ENCODE assay signal across 20 mouse cellular contexts in genomic region chr11:102373646-102374045, GRCm38 (mm10). TPM values are rescaled to one million over a fixed set of nuclear protein-coding genes. Genes with fewer than 3 reads are reported as not detected.
DNase-seq lines count a peak whose midpoint lies in the region; ATAC-seq and TF ChIP-seq lines count a peak whose summit lies in the region.
"Had no signal": no experiment of that assay in that cellular context is flagged by ENCODE, and none has a peak within 500 bp of the region (broad histone marks: within the 10 kb centered on the region; RNA-seq: fewer than 3 reads in every experiment).

No protein-coding gene starts in this region.

- TF ChIP-seq EP300 in liver, embryonic 14.5 days (IDR thresholded peaks at IDR 0.05; ENCODE audit: low read depth), result no peak

- H3K9ac ChIP-seq in forebrain, embryonic 13.5 days, result no peak overlapping the region
- no peak overlapping the region for H3K9ac ChIP-seq in lung, embryonic 14.5 days
- H3K9ac ChIP-seq in liver, embryonic 14.5 days (replicated peaks), result peak overlapping the region; percentile 99
- H3K9ac ChIP-seq: intestine, embryonic 15.5 days; stomach, embryonic 15.5 days had no signal

- H3K36me3 ChIP-seq in forebrain, embryonic 10.5 days (replicated peaks), result no peaks in the 10 kb centered on the region
- no peaks in the 10 kb centered on the region for H3K36me3 ChIP-seq in forebrain, embryonic 13.5 days (ENCODE audit: poor library complexity, severe bottlenecking)
- no peaks in the 10 kb centered on the region for H3K36me3 ChIP-seq in lung, embryonic 14.5 days (ENCODE audit: insufficient read depth)
- no peaks in the 10 kb centered on the region for H3K36me3 ChIP-seq in embryonic facial prominence, embryonic 10.5 days (replicated peaks)
- no peaks in the 10 kb centered on the region for H3K36me3 ChIP-seq in liver, embryonic 14.5 days (replicated peaks; ENCODE audit: control insufficient read depth, insufficient read depth, low read depth)
- H3K36me3 ChIP-seq: intestine, embryonic 15.5 days; stomach, embryonic 15.5 days had no signal

- no peak overlapping the region for H3K4me2 ChIP-seq in forebrain, embryonic 13.5 days
- no peak overlapping the region for H3K4me2 ChIP-seq in lung, embryonic 14.5 days
- H3K4me2 ChIP-seq in liver, embryonic 14.5 days (ENCODE audit: low read depth), result peak overlapping the region; percentile 96
- H3K4me2 ChIP-seq: intestine, embryonic 15.5 days; stomach, embryonic 15.5 days had no signal

- H3K27ac ChIP-seq in forebrain, embryonic 10.5 days, result peak overlapping the region; percentile 67
- no peak overlapping the region for H3K27ac ChIP-seq in forebrain, embryonic 13.5 days
- 0 out of 2 replicates have a peak overlapping the region, but pooled peaks have one; percentile 30 for H3K27ac ChIP-seq in lung, embryonic 14.5 days (ENCODE audit: low read depth)
- H3K27ac ChIP-seq in embryonic facial prominence, embryonic 10.5 days (replicated peaks), result peak overlapping the region; percentile 44; the same call in 1 of the 2 replicates
- H3K27ac ChIP-seq in liver, embryonic 14.5 days, result peak overlapping the region; percentile 100
- H3K27ac ChIP-seq: heart, adult 2 months; intestine, embryonic 15.5 days; stomach, embryonic 15.5 days had no signal

- ATAC-seq in forebrain, embryonic 13.5 days, result no peak
- no peak for ATAC-seq in lung, embryonic 14.5 days (ENCODE audit: insufficient read depth)
- no peak for ATAC-seq in liver, embryonic 14.5 days (ENCODE audit: insufficient read depth)
- ATAC-seq: activated CD4-positive, CD25-positive, alpha-beta regulatory T cell, adult 4 months; intestine, embryonic 15.5 days had no signal

- H3K4me1 ChIP-seq in forebrain, embryonic 10.5 days, result peaks cover 25% of the 10 kb centered on the region
- peaks cover 18% of the 10 kb centered on the region for H3K4me1 ChIP-seq in forebrain, embryonic 13.5 days
- H3K4me1 ChIP-seq in lung, embryonic 14.5 days (ENCODE audit: insufficient read depth), result peaks cover 10% of the 10 kb centered on the region; the same call in 1 of the 2 replicates
- peaks cover 19% of the 10 kb centered on the region for H3K4me1 ChIP-seq in embryonic facial prominence, embryonic 10.5 days
- peaks cover 70 to 79% of the 10 kb centered on the region in 2 experiments for H3K4me1 ChIP-seq in liver, embryonic 14.5 days (replicated peaks; ENCODE audit: control insufficient read depth in 2 of 2, insufficient read depth in 2 of 2, low read length in 1 of 2)

- H3K4me3 ChIP-seq in forebrain, embryonic 10.5 days, result peak overlapping the region; percentile 18; the same call in 1 of the 2 replicates
- H3K4me3 ChIP-seq in forebrain, embryonic 13.5 days, result no peak overlapping the region
- no peak overlapping the region for H3K4me3 ChIP-seq in lung, embryonic 14.5 days (ENCODE audit: low read depth, low read length)
- H3K4me3 ChIP-seq in embryonic facial prominence, embryonic 10.5 days, result no peak overlapping the region
- H3K4me3 ChIP-seq in liver, embryonic 14.5 days (ENCODE audit: insufficient read depth in 1 of 2, low read depth in 2 of 2, low read length in 2 of 2), result peak overlapping the region; percentile 46 to 50
- H3K4me3 ChIP-seq: heart, adult 2 months; intestine, embryonic 15.5 days; stomach, embryonic 15.5 days had no signal

- H3K9me3 ChIP-seq in forebrain, embryonic 10.5 days, result peaks cover under 1% of the 10 kb centered on the region; the same call in 1 of the 2 replicates
- H3K9me3 ChIP-seq in forebrain, embryonic 13.5 days (replicated peaks), result 0 out of 2 replicates have a peak, but pooled peaks cover 1% of the 10 kb centered on the region
- H3K9me3 ChIP-seq in lung, embryonic 14.5 days (ENCODE audit: low read depth, low read length), result no peaks in the 10 kb centered on the region
- H3K9me3 ChIP-seq in embryonic facial prominence, embryonic 10.5 days, result peaks cover 1% of the 10 kb centered on the region; the same call in 1 of the 2 replicates
- no peaks in the 10 kb centered on the region; the same call in 1 of the 2 replicates for H3K9me3 ChIP-seq in liver, embryonic 14.5 days (ENCODE audit: control insufficient read depth, low read length)
- H3K9me3 ChIP-seq: stomach, embryonic 15.5 days had no signal

- H3K27me3 ChIP-seq in forebrain, embryonic 10.5 days (ENCODE audit: poor library complexity, severe bottlenecking), result peaks cover 45% of the 10 kb centered on the region
- H3K27me3 ChIP-seq in forebrain, embryonic 13.5 days, result no peaks in the 10 kb centered on the region
- H3K27me3 ChIP-seq in lung, embryonic 14.5 days (ENCODE audit: insufficient read depth, low read length), result no peaks in the 10 kb centered on the region
- peaks cover 48% of the 10 kb centered on the region for H3K27me3 ChIP-seq in embryonic facial prominence, embryonic 10.5 days (replicated peaks; ENCODE audit: low read depth, poor library complexity, severe bottlenecking)
- H3K27me3 ChIP-seq in liver, embryonic 14.5 days (ENCODE audit: control insufficient read depth, insufficient read depth, low read length), result no peaks in the 10 kb centered on the region; the same call in 1 of the 2 replicates
- H3K27me3 ChIP-seq: stomach, embryonic 15.5 days had no signal

- 29% methylated on average over 2 of the region's 2 CpGs for WGBS in forebrain, embryonic 10.5 days
- 44% methylated on average over 2 of the region's 2 CpGs for WGBS in forebrain, embryonic 13.5 days
- WGBS in lung, embryonic 14.5 days, result 39% methylated on average over 2 of the region's 2 CpGs
- WGBS in embryonic facial prominence, embryonic 10.5 days, result 27% methylated on average over 2 of the region's 2 CpGs
- 42% methylated on average over 2 of the region's 2 CpGs for WGBS in liver, embryonic 14.5 days (ENCODE audit: insufficient replicate concordance)

- TF ChIP-seq CTCF in lung, embryonic 14.5 days (IDR thresholded peaks at IDR 0.05; ENCODE audit: low read depth), result no peak
- no peak for TF ChIP-seq CTCF in liver, embryonic 14.5 days (IDR thresholded peaks at IDR 0.05; ENCODE audit: low read depth)

- DNase-seq in forebrain, embryonic 10.5 days (ENCODE audit: extremely low spot score, low spot score), result no peak
- DNase-seq in lung, embryonic 14.5 days, result no peak
- DNase-seq in lung, postnatal 14 days, result no peak
- no peak for DNase-seq in embryonic facial prominence, embryonic 10.5 days (ENCODE audit: low spot score)
- DNase-seq in liver, embryonic 14.5 days (ENCODE audit: low read depth in 3 of 3, low spot score in 3 of 3), result no peak
- no peak for DNase-seq in ovary, postnatal 10 days (ENCODE audit: low spot score)
- DNase-seq in cerebellum, postnatal 36 days, result no peak
- DNase-seq: adrenal gland, postnatal 25 days; cerebellum, adult 9-10 months; embryo, embryonic 11 days; gastrocnemius, postnatal 10 days; heart, adult 2 months; kidney, postnatal 4 days; lung, postnatal 36 days; thymus, adult 2 months had no signal

RNA-seq across cellular contexts. Expression of gene Slc4a1, which starts 7.6 kb away (rescaled TPM):
- polyA plus RNA-seq in forebrain, embryonic 10.5 days (2016; fragmentation: Nextera tagmentation; extraction: Ambion mirVana), result 37.4 and 52.1 TPM in 2 replicates
- polyA plus RNA-seq in forebrain, embryonic 13.5 days (2015; fragmentation: Nextera tagmentation; extraction: Ambion mirVana), result 2.6 and 6.5 TPM in 2 replicates
- 6.0 and 6.9 TPM in 2 replicates for polyA plus RNA-seq in lung, embryonic 14.5 days (2014; fragmentation: Nextera tagmentation; extraction: Ambion mirVana)
- 29.7 and 33.8 TPM in 2 replicates for polyA plus RNA-seq in embryonic facial prominence, embryonic 10.5 days (2016; fragmentation: Nextera tagmentation; extraction: Ambion mirVana)
- 570 and 632 TPM in 2 replicates for polyA plus RNA-seq in liver, embryonic 14.5 days (2012; rRNA removed)
- 606 and 703 TPM in 2 replicates for polyA plus RNA-seq in liver, embryonic 14.5 days (2014; fragmentation: Nextera tagmentation; extraction: Ambion mirVana)
- polyA plus RNA-seq: urinary bladder, adult 2 months had no signal

RNA-seq across cellular contexts. Expression of gene Rundc3a, which starts 19.6 kb away (rescaled TPM):
- polyA plus RNA-seq in forebrain, embryonic 10.5 days (2016; fragmentation: Nextera tagmentation; extraction: Ambion mirVana), result 10.5 and 13.5 TPM in 2 replicates
- polyA plus RNA-seq in forebrain, embryonic 13.5 days (2015; fragmentation: Nextera tagmentation; extraction: Ambion mirVana), result 93.9 and 94.8 TPM in 2 replicates
- 1.1 and 1.3 TPM in 2 replicates for polyA plus RNA-seq in lung, embryonic 14.5 days (2014; fragmentation: Nextera tagmentation; extraction: Ambion mirVana)
- 10.0 and 11.9 TPM in 2 replicates for polyA plus RNA-seq in embryonic facial prominence, embryonic 10.5 days (2016; fragmentation: Nextera tagmentation; extraction: Ambion mirVana)
- polyA plus RNA-seq in liver, embryonic 14.5 days (2012; rRNA removed), result 1.4 and 1.9 TPM in 2 replicates
- polyA plus RNA-seq in liver, embryonic 14.5 days (2014; fragmentation: Nextera tagmentation; extraction: Ambion mirVana), result 1.0 and 1.2 TPM in 2 replicates

RNA-seq across cellular contexts. Expression of gene Slc25a39, which starts 34.1 kb away (rescaled TPM):
- 255 and 262 TPM in 2 replicates for polyA plus RNA-seq in forebrain, embryonic 10.5 days (2016; fragmentation: Nextera tagmentation; extraction: Ambion mirVana)
- 157 and 159 TPM in 2 replicates for polyA plus RNA-seq in forebrain, embryonic 13.5 days (2015; fragmentation: Nextera tagmentation; extraction: Ambion mirVana)
- 223 and 244 TPM in 2 replicates for polyA plus RNA-seq in lung, embryonic 14.5 days (2014; fragmentation: Nextera tagmentation; extraction: Ambion mirVana)
- 229 and 241 TPM in 2 replicates for polyA plus RNA-seq in embryonic facial prominence, embryonic 10.5 days (2016; fragmentation: Nextera tagmentation; extraction: Ambion mirVana)
- 167 and 187 TPM in 2 replicates for polyA plus RNA-seq in liver, embryonic 14.5 days (2012; rRNA removed)
- polyA plus RNA-seq in liver, embryonic 14.5 days (2014; fragmentation: Nextera tagmentation; extraction: Ambion mirVana), result 339 and 363 TPM in 2 replicates

RNA-seq across cellular contexts. Expression of gene Ubtf, which starts 54.1 kb away (rescaled TPM):
- polyA plus RNA-seq in forebrain, embryonic 10.5 days (2016; fragmentation: Nextera tagmentation; extraction: Ambion mirVana), result 95.5 and 98.7 TPM in 2 replicates
- 96.1 and 98.8 TPM in 2 replicates for polyA plus RNA-seq in forebrain, embryonic 13.5 days (2015; fragmentation: Nextera tagmentation; extraction: Ambion mirVana)
- 86.0 and 93.8 TPM in 2 replicates for polyA plus RNA-seq in lung, embryonic 14.5 days (2014; fragmentation: Nextera tagmentation; extraction: Ambion mirVana)
- polyA plus RNA-seq in embryonic facial prominence, embryonic 10.5 days (2016; fragmentation: Nextera tagmentation; extraction: Ambion mirVana), result 94.2 and 96.3 TPM in 2 replicates
- 19.9 and 34.7 TPM in 2 replicates for polyA plus RNA-seq in liver, embryonic 14.5 days (2012; rRNA removed)
- polyA plus RNA-seq in liver, embryonic 14.5 days (2014; fragmentation: Nextera tagmentation; extraction: Ambion mirVana), result 42.5 and 48.8 TPM in 2 replicates

RNA-seq across cellular contexts. Expression of gene Grn, which starts 56.5 kb away (rescaled TPM):
- 66.2 and 70.1 TPM in 2 replicates for polyA plus RNA-seq in forebrain, embryonic 10.5 days (2016; fragmentation: Nextera tagmentation; extraction: Ambion mirVana)
- polyA plus RNA-seq in forebrain, embryonic 13.5 days (2015; fragmentation: Nextera tagmentation; extraction: Ambion mirVana), result 49.5 and 53.9 TPM in 2 replicates
- polyA plus RNA-seq in lung, embryonic 14.5 days (2014; fragmentation: Nextera tagmentation; extraction: Ambion mirVana), result 113 and 116 TPM in 2 replicates
- polyA plus RNA-seq in embryonic facial prominence, embryonic 10.5 days (2016; fragmentation: Nextera tagmentation; extraction: Ambion mirVana), result 79.4 and 87.3 TPM in 2 replicates
- polyA plus RNA-seq in liver, embryonic 14.5 days (2012; rRNA removed), result 25.4 and 28.9 TPM in 2 replicates
- polyA plus RNA-seq in liver, embryonic 14.5 days (2014; fragmentation: Nextera tagmentation; extraction: Ambion mirVana), result 34.1 and 41.4 TPM in 2 replicates

Comparison
In these comparisons a context has a peak if more than half of its experiments do, and no peak if none do; other contexts are left out.
1. H3K4me3 ChIP-seq: peak in forebrain, embryonic 10.5 days (single experiment) and liver, embryonic 14.5 days (2 of 2); none in forebrain, embryonic 13.5 days (single experiment), lung, embryonic 14.5 days (single experiment) and embryonic facial prominence, embryonic 10.5 days (single experiment).
2. RNA of gene Slc4a1, which starts 7.6 kb away (polyA plus RNA-seq): 570 to 703 TPM in liver, embryonic 14.5 days; 37.4 to 52.1 TPM in forebrain, embryonic 10.5 days, 29.7 to 33.8 TPM in embryonic facial prominence, embryonic 10.5 days, 6.0 to 6.9 TPM in lung, embryonic 14.5 days and 2.6 to 6.5 TPM in forebrain, embryonic 13.5 days; every median in the first group is over 10 times any median in the second.